Mouse (Mus musculus) frontal cortex, postnatal 14 days (tissue): ENCODE results near the gene Ppcdc.
"Not testable (repeated sequence)": the region's sequence is repeated elsewhere in the genome, so short reads cannot be mapped to it uniquely, and the experiment has no call there.

Experiments used
- DNase-seq, 2 experiments: peaks; one replicate each; pipeline ENCODE4 v3.0.0; 2022; ENCODE audit warnings: low spot score in 2 of 2

Ppcdc gene

DNA sequence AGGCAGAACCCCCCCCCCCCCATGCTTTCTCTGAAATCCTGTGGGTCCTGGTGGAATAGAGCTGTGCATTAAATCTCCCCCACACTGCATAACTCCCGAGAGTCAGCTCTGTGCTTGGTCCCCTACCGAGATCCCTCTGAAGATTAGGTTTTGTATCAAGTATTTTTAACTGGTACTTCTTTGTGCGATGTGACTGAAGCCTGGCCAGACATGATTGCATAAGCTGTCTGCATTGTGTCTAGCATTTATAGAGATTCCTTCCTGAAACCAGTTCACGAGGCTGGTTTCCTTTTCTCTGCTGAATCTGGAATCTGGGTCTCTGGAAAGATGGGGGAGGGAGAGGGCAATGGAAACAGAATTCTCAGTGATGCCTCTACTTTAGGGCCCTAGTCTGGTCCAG, 11.5 kb downstream of the Ppcdc start:
- no peak for DNase-seq

DNA sequence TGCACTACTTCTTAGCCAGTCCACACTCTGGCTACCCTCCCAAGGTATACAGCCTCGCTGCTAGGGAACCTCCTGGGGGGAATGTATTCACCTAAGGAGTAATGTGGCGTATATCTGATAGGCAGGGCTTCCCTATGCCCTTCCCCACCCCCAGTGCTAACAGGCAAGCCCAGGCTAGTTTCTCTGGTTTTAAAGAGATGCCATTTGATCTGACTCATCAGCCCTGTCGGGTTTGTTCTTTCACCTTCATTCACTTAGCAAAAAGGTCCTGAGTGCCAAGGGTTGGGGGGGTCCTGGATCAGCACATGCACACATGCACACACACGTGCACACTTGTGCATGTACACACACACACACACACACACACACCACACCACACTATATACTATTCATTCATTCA, 12.0 kb downstream of the Ppcdc start:
- no peak for DNase-seq

DNA sequence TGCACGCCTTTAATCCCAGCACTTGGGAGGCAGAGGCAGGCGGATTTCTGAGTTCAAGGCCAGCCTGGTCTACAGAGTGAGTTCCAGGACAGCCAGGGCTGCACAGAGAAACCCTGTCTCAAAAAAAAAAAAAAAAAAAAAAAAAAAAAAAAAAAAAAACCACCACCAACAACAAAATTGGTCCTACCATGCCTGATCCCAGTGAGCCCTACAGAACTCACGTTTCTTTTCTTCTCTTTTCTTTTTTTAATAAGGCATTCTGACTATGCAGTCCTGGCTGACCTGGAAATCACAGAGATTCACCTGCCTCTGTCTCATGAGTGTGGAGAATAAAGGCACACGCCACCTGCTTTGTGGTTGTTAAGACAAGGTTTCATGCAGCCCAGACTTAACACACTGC, 12.8 kb downstream of the Ppcdc start:
- not testable (repeated sequence) for DNase-seq

DNA sequence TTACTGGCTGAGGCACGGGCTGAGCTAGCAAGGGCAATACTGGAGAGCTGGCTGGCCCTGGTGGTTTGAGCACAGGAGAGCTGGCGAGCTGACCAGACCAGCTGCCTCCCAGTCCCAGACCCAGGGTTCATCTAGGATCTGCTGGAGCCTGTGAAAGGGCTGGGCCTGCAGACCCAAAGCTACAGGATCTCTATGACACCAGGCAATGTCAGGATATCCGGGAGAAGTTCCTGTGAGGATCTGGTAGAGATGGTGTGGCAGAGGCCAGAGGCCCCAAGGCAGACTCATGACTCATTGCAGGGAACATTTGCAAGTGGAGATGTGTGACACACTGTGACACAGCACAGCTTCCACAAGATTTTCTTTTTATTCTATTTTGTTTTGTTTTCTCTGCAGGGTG, 14.8 kb downstream of the Ppcdc start:
- DNase-seq, result no peak

DNA sequence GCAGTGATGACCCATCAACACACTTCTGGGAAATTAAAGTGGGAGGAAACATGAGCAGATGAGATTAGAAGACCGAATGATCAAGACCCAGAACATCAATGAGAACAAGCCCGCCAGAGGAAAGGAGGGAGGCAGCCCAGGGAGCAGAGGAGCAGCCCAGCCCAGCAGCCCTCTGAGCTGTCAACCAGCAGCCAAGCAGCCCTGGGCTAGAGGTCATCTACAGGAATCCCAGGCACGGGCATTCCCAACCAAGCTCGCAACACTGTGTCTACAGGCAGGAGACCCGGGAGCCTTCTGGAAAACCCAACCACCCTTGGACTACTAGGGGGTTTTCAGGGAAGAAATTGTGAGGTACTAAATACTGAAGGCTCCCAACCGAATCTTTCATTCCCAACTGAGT, 15.9 kb downstream of the Ppcdc start:
- DNase-seq, result no peak

DNA sequence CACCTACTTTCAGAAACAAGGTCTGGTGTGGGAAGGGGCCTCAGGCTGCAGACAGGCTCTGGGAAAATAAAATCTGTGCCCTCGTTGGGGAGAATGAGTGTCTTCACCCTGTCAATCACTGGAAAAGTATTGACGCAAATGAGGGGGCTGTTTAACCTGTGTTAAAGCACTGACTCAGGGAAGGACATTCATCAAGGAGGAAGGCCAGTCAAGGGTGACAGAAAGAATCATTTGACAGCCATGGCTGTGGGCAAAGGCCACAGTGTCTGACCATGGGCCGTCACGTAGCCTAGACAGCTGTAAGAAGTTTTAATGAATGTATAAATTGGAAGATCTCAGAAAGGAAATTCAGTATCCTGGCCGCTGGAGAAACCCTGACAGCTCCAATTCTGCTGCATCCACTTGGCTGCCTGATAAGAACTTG, 18.2 kb downstream of the Ppcdc start:
- DNase-seq, result no peak

DNA sequence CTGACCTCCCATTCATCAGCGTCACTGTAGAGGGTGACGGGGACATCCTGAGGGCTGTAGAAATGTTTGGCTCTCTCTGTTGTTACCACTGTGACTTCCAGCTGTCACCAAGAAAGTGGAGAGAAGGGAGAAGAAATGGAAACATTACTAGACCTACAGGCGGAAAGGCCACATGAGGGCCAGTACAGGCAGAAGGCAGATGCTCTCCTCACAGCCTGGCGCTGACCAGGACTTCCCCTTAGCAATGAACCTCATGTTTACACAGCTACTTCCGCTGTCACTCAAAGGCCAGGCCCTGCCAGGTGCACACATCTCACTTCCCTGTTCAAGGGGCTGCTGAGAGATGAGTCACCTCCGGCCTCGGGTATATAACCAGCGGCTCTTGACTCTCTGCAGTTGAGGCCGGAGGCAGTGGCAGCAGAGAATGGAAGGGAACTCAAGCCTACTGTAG, 18.8 kb downstream of the Ppcdc start:
- peak in 1 of 2 experiments; percentile 64 for DNase-seq

DNA sequence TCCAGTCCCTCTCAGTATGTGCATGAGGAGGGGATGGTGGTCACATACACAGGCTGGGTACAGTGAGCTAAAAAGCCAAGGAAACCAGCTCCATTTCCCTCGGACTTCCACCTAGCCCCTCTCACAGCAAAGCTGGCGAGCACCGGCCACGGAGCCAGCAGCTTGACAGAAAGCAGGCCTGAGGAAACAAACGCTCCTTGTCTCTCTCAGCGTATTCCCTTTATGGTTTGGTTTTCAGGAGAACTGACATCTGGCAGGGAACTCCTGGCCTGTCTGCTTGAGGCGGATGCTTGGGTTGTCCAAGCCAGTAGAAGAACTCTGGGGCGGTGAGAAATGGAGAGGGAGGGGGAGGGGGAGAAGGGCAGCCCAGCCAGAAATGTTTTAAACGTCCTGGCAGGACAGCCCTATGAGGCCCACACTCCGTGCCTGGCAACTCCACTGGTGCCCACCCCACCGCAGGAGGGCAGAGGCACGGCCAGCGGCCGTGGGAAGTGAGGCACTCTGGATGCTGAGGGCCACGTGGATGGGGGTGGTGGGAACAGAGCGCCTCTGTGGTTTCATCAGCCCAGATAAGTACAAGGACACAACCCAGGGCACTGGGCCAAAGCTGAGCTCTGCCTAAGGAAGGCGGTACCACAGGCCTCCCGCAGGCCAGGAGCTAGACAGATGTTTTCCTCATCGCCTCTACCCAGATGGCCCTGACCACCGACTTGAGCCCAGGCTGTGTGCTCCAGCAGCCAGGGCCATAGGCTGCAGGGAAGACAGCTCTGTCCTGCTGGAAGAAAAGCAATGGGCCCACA, 19.4 kb downstream of the Ppcdc start:
- peak; percentile 74 to 85 for DNase-seq

DNA sequence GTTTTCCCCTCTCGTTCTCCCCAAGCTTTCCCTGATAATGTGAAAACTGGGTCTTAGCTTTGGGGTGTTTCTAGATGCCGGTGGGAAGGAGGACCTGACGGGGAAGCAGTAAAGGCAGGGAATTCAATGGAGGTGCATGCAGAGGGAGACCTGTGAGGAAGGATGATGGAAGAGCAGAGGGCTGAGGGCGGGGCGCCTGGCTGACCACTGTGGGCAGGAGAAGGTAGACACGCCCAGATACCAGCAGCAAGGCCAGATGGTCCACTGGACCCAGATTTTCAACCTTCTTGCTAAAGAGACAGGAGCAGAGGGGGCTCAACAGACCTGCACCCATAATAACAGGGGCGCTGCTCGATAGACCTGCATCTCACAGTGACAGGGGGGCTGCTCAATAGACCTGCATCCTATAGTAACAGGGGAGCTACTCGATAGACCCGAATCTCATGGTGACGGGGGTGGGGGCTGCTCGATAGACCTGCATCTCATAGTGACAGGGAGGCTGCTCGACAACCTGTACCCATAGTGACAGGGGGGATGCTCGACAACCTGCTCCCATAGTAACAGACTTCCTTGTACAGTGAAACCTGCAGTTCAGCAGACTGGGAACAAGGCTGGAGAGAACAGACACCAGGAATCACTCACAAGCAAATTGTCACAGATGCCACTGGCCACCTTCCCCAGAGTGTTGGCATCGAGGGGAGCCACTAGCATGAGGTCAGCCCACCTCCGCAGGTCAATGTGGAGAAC, 20.2 kb downstream of the Ppcdc start:
- no peak for DNase-seq

DNA sequence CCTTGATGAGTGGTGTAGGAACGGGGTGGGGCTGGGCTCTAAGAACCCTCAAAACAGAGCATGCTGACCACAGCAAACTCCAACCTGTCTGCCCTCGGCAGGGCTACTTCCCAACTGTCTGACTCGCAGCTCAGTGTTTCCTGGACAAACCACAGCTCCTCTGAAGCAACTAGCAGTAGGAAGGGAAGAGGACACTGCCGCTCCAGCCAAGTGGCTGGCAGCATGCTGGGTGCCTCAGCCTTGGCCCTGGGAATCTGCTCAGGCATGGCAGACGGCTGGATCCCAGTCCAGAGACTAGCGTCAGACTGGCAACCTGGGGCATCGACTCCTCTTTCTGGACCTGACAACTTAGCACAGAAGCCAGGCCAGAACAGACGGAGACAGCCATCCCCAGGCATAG, 22.6 kb downstream of the Ppcdc start:
- DNase-seq, result no peak

DNA sequence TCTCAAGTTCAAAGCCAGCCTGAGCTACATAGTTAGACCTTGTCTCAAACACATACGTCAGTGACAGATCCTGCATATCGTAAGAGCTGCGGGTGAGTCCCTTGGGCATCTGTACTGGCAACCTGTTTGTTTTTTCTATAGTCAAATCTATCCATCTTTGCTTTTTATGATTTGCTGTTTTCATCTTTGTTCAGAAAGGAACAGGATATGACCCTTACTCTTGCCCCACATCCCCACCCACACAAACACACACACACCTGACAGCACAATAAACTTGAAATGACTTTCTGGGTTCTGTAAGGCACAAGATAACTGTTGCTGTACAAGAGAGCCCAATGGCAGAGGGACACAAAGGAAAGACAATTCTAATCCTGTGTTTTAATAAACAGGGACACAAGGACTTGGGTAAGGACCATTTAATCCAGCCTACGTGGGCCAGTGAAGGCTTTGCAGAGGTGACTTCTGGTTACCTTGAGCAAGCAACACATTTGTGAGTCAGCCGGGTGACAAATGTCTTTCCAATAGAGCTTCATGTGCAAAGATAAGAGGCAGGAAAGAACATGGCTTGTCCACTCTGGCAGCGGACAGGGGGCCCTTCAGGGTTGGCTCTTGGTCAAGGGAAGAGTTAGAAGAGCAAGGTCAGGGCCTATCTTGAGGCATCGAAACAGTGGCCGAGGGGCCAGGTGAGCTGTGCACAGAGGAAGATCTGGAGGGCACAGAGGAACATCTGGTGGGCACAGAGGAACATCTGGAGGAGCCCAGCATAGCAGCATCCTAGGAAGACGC, 32.6 kb downstream of the Ppcdc start:
- no peak for DNase-seq

DNA sequence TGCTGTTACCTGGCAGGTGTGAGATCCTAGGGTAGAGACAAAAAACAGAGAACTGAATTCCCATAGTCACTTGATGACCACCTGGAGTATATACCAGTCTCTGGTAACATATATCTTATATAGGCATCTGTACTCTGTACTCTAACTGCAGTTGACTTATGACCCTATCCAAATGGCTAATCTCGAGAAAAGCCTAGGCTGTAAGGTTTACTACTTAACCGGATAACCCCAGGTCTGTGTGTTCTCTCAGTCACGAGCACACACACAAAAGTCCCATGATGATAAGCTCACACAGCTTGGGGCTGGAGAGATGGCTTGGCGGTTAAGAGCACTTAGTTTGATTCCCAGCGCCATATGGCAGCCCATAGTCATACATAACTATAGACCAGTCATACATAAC, 33.5 kb downstream of the Ppcdc start:
- no peak for DNase-seq

DNA sequence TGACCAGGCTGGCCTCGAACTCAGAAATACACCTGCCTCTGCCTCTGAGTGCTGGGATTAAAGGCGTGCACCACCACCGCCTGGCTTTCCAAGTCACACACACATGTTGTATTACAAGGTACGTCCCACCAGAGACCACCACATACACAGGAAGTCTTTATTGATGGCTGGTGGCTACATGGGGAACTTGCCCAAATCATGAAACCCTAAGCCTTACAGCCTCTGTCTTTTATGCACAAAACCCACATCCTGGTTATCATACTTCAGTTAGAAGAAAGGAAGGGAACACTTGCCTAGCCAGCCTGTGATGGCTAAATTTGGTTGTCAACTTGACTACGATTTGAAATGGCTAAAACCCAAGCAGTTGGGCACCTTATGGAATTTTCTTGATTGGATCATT, 35.9 kb downstream of the Ppcdc start:
- no peak for DNase-seq

DNA sequence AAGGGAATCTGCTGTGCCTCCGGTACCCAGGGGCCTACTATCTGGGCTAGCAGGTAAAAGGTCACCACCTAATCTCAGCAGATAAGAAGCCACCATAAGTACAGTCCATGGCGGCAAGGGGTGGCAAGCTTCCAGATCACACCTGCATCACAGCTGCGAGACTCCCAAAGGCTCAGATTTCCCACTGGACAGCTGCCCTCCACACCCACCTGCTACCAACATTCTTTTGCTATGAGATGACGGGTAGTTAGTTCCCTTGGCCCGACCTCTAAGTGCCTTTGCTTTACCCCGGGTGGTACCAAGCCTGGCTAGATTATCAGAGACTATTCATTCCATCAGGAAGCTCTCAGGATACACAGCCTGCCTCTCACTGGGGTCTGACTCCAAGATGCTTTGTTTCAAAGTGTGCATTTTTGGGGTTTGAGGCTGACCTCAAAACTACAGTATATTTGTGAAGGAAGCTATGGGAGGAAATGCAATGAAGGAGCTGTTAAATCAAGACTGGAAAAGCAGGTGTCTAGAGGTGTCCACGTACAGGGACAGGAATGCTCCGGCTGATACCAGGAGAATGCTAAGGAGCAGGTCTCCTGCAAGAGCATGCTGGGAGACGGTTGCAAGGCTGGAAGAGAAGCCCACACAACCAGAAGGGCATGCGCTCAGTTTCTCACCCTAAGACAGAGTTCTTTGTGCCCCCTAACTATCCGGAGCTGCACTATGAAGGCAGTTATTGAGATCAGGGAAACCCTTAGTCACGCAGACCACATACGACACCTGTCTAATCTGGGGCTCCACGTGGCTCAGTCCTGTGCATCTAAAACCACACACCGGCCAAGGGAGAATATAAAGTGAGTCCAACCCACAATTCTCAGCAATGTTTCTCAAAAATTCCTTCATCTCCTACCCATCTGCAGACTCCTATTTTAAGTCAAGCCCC, 37.3 kb downstream of the Ppcdc start:
- no peak for DNase-seq

DNA sequence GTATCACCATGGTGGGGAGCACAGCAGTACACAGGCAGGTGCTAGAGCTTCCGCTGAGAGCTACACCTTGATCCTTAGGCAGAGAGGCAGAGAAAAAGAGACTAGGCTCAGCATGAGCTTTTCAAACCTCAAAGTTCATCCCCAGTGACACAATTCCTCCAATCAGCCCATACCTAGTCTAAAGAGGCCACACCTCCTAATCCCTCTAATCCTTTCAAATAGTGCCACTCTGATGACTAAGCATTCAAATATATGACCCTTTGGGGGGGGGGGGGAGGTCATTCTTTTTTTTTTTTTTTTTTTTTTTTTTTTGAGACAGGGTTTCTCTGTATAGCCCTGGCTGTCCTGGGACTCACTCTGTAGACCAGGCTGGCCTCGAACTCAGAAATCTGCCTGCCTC, 41.2 kb downstream of the Ppcdc start:
- DNase-seq, result no peak

DNA sequence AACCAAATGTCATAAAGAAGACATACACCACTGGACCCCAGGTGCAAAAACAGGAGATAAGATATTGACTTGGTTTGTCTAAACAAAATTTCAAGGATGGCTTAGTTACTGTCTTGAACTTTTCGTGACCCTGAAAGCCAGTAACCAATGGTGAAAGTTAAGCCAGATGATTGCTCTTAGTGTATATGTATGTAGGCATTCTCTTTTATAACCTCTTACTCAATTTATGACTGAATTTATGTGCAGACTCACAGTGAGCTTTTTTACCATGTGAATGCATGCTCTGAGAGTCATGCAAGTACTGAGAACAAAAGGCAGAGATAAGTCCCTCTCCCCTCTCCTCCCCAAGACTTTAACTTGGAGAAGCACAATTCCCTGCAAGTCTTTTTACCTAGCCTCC, 47.0 kb downstream of the Ppcdc start:
- DNase-seq, result no peak

DNA sequence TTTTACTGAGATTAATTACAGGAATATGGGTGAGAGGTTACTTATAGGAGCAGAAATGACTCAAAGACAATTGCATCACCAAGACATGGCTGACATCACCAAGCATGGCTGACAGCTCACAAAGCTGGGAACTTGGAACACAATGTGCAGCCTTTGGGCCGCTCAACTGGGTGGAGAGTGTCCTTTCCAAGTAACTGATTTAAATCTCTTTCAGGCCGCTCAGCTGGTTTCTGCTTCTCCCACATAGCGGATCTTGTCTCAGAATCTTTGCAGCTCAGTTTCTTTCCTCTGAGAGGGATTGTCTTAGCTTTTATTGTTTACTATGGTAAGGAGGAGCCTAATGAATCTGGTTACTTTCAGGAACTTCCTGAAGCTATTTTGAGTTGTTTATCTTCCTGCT, 49.1 kb downstream of the Ppcdc start:
- DNase-seq, result no peak

DNA sequence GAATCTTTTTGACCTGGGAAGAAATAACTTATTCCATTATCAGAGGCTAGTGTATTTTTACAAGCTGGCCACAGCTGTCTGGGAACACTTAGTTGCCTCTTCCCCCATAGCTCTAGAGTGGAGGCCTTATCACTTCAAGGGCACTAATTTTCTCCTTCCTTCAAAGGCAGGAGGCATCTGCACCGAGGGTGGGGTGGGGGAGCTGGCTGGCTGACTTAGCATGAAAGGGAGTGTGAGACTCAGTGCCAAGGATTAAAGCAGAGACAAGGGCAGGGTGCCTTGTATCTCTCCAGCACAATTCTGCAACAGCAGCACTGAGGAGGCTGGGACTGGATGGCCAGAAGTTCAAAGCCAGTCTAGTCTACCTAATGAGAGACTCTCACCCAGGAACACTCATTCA, 50.8 kb downstream of the Ppcdc start:
- DNase-seq, result no peak

DNA sequence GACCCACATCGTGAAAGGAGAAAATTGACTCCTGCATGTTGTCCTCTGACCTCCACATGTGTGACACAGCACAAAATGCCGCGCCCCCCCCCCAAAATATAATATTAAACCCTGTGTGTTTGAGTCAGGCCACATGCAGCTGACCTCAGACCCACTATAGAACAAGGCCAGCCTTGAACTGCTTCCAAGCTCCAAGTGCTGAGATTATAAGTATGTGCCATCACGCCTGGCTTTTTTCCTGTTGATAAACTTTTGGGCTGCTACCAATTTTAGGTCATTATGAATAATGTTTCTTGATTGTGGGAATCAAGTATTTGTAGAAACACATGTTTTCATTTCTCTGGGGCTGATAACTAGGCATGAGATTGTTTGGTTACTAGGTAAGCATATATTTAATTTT, 53.0 kb downstream of the Ppcdc start:
- no peak for DNase-seq

DNA sequence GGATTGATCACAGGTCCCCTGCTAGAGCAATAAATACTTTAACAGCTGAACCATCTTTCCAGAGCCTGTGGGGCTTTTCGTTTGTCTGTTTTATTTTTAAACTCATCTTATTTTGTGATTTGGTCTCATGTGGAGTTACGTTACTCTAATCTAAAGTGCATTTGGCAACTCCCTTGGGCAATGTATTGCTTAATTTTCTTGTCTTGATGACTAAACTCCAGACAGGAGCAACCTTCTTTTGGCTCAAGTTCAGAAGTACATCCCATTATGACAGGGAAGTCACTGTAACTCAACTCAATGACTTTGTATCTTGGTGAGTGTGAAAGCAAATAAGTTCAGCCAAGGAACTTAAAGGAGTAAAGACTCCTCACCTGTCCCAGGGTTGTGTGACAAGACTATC, 55.3 kb downstream of the Ppcdc start:
- no peak for DNase-seq

DNA sequence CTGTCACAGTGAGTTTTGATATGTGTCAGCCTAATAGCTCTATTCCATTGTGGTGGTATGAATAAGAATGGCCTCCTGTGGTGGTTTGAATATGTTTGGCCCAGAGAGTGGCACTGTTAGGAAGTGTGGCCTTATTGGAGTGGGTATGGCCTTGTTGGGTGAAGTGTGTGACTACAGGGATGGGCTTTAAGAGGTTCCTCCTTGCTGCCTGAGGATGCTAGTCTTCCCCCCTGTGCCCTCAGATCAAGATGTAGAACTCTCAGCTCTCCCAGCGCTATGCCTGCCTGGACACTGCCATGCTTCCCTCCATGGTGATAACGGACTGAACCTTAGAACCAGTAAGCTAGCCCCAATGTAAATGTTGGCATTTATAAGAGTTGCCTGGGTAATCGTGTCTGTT, 78.9 kb downstream of the Ppcdc start:
- no peak for DNase-seq
